Mouse (Mus musculus) CD4-positive, CD25-positive, alpha-beta regulatory T cell, adult 4 months (primary cell): ENCODE results near the gene Lrmda. TPM values are rescaled to one million over a fixed set of nuclear protein-coding genes. Genes with fewer than 3 reads are reported as not detected.

Experiments
- ATAC-seq: one replicate; pipeline ENCODE4 v1.8.0; 2017
- polyA plus RNA-seq, 2 experiments: library from polyadenylated mRNA; unstranded; fragments of 100-300 nt; shearing (Covaris generic); gene quantifications; one replicate each; pipeline ENCODE4 v1.2.1; 2017

Lrmda gene
- polyA plus RNA-seq = not detected

- no peak for ATAC-seq
Measured at GRCm38 (mm10) chr14:22019252-22019948, at the start of gene Lrmda. Gene Lrmda, plus strand, starts transcription at chr14:22019712.

GRCm38 (mm10) chr14:21981462-21981861, 38.0 kb upstream of the Lrmda start:
- ATAC-seq = no peak

DNA sequence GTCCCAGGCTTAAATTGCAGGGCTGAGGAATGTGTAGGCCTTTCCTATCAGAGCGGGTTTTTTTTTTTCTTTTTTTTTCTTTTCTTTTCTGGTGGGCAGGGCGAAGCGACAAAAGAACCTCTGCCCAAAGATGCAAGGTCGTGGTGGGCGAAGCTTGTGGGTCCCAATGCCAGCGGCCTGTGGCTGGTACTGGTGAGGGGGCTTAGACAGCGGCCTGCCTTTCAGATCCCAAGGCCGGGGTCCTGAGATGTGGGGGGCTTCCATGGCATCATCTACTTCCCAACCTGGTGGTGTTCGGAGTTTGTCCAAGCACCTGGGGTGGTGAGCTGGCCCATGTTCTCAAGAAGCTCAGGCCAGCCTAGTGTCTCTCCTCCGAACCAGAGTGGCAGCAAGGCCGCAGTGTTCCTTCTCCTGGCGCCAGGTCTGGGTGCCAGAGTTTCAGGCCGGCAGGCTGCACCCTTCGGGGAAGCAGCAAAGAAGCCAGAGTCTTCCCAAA, 37.4 kb upstream of the Lrmda start:
- no peak for ATAC-seq

DNA sequence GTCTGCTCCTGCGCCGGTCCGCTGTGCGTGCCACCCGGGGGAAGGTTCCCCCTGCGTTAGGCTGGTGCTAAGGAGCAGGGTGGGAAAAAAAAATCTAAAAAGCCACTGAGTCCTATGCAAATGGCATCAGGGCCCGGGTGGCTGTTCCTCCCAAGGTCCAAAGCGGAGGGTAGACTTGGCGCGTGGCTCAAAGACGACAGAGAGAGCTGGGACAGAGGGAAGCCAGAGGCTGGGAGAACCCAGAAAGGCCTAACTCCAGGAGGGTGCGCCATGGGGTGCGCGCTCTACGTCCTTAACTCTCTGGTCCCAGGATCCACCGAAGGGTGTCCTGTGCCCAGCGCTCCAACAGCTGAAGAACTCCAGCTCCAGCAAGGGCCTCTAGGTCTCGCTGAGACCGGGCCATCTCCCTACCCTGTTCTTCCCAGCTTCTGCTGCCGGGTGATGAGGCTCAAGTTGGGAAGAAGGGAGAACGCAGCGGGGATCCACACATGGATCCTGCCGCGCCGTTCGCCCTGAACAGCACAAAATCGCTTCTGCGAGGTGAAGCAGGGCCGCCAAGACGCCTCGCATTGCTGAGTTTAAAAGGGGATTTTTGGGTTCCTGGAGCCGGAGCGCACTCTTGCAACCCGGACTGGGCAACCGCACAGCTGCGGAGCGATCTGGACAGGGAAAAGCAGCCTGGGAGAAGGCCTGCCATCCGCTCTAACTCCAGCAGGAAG, 36.8 kb upstream of the Lrmda start:
- no peak for ATAC-seq

DNA sequence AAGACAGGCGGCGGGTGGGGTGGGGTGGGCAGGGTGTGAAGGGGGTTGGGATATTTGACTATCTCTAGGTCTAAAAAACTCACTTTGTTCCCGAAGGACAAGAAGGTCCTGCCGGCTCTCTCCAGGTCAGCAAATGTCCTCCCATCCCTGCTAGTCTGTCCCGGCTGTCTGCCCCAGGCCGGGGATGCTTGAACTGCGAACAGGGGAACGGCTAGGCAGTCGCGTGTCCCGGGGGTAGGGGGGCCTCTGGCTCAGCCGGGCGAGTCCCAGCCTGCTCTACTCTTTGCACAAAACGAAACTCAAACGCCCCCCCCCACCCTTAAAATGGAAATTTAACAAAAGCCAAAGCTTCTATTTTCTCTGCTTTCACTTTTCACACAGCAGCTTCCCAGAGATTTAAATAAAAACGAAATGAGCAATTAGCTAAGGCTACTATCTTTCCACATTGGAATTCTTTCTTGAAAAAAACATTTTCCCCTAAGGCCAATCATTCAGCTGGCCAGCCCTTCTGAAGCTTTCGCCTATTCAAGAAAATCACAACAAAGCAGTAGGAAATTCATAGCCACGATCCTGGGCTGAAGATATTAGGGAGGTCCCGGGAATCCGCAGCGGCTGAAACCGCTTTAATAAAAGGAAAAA, 36.1 kb upstream of the Lrmda start:
- no peak for ATAC-seq

DNA sequence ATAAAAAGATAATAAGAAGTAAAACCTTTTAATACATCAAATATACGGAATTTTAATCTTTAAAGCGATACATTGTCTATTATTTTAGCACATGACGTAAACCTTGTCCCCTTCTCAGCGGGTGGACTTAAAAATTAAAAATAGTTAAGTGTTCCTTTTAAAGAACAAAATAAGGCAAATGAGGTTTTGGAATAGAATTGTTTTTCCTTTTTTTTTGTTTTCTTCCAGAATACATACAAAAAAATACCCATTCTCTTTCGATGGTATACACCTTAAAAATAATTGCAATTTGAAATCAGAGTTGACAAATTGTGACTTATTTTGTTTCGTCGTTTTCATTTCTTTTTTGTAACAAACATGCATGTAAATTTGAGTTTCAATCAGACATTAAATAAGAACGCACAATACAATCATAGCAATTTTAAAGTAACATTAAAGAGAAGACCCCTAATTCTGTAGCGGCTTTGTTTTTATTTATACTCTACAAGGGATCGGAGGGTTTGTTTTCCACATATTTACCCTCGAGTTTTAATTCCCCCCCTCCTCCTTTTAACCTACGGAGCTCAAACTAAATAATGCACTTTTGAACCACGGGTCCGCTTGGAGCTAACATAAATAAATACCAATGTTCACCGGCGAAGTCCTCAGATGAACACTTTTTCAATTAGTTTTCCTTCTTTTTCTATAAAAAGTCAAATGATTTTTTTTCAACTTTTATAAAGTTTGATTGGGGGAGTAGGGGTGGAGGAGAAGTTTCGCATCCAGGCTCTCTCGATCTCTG, 35.4 kb upstream of the Lrmda start:
- no peak for ATAC-seq

DNA sequence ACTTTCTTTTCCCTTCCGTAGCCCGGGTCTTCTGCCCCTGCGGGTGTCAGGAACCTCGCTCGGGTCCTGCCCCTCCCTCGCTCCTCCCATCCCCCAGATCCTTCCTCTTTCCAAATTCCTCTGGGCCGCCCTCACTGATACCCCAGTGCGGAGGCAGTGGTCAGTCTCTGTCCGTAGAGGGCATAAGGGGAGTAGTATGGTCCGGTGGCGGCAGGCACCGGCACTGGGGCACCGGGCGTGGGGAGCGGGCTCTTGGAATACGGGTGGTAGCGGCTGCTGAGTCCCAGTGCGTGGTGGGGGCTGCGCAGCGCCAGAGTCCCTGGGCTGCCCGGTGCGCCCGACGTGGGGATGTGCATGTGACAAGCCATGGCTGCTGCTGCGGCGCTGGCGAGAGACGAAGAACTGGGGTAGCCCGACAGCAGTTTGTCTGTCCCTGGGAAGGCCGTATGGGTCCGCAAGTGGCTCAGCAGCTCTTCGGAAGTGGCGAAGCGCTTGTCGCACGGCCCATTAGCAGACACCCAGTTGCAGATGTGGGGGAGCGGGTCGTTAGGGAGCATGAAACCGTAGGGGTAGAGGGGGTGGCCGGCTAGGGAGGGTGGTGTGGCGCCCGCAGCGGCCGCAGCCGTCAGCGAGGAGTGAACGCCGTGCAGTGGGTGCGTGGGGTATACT, 34.6 kb upstream of the Lrmda start:
- no peak for ATAC-seq

DNA sequence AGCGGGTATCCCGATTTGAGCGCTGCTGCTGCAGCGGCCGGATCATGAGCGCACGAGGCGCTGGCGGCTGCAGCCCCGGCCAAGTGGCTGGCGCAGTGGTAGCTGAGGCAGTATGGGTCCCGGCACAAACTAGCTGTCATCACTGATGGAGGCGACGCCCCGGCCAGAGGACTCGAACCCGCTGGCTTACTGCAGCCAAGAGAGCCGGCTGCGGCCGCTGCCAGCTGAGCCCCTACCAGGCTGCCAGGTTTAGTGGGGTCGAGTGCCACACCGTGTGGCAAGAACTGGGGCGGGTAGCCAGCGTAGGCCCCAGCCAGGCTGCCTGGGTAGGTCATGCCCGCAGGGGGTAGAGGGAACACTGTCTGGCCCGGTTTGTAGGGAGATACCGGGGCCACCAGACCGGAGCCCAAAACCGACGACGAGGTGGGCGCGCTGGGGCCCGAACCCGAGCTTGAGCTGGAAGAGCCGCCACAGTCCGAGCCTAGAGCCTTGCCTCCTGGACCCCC, 34.0 kb upstream of the Lrmda start:
- ATAC-seq = no peak

- no peak for ATAC-seq
Measured at GRCm38 (mm10) chr14:21985981-21986732, 33.4 kb upstream of the Lrmda start.

GRCm38 (mm10) chr14:21986733-21987659, 32.5 kb upstream of the Lrmda start:
- no peak for ATAC-seq

DNA sequence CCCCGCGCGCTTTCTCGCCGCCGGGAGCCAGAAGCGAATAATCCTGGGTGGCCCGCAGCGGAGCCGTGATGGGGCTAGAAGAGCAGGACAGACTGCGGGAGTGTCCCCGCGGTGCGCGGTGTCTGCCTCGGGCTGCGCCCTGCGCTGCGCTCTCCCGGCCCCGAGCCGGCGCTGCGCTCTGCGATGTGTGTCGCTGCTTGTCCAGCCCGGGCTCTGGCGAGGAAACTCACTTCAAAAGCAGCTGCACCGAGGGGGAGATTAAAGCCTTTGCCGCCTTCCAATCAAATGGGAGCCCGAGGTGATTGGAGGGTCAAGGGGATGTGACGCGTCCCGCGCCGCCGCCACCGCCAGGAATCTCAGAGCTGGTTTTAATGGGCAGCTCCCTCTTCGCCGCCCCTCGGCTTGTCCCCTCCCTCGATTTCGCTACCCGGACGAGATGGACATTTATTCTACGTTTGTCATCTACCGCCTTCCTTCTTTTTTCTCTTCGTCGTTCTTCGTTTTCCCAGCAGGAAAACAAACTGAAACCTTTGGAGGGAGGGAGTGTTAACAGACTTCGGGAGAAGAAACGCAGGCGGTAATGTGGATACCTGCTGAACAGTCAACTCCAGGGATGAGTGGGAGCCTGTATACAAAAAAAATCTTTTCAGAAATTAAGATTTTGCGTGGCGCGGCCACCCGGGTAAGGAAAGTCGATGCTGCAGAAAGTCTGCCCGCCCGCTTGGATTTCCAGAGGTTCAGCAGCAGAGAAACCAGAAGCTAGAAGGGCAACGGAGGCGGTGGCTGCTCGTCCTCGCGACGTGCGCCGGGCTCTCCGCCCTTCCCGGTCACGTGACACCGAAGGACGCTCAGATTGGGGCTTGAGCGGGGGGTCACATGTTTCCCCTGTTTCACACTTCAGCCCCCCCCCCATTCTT, 31.6 kb upstream of the Lrmda start:
- no peak for ATAC-seq

GRCm38 (mm10) chr14:21988577-21989290, 30.8 kb upstream of the Lrmda start:
- no peak for ATAC-seq

GRCm38 (mm10) chr14:21989291-21989913, 30.1 kb upstream of the Lrmda start, which contains the start of gene Zfp503:
Gene Zfp503, minus strand, starts transcription at chr14:21989601.
- ATAC-seq = no peak

DNA sequence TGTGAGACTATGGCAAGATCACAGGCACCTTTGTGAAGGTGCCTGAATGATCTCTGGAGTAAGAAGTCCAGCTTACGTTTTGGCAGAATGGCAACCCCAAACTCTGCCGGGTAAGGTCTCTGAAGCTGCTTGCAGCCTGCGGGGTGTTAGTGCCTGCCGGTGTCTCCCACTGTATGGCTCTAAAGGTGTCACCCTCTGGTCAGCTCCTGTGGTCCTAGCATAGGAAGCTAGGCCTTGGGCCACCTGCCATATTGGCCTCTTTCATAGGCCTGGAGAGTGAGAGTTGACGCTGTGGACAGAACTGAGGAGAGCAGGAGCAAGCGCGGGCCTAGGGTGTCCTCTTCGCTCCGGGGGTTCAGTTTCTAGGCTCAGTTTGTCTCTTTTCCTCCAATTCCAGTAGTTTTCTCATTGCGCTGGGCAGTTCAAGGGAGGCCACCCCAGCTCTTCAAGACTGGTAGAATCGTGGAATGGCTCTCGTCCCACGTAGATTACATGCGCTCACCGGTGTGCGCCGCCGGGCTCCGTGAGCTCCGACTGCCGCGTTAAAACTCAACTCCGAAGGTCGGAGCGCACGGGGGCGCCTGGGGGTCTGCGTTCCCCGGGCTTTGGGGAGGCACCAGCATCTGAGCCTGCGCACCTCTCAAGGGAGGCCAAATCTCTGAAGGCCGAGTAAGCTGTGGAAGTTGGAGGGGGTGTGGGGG, 29.0 kb upstream of the Lrmda start:
- no peak for ATAC-seq

DNA sequence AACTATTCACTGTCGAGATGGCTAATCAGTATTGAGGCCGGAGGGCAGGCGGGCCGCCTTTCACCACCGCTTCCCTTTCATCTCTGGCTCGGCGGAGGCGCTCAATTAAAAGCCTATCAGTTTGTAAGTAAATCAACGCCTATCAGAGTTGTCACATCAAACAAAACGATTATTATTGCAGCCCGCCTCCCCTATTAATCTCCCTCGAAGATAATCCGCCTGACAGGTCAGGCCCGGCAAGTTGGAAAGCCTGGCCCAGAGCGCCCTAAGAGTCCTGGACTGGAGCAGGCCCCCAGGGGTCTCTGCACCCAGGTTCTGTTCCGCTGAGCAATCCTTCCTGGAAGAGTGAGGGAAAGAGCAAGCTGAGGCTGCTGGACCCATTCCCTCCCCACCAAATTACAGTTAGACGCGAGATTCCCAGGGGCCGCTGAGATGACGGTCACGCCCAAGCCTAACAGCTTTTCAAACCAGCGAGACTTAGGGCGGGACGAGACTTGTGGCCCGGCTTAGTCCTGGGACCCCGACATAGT, 28.2 kb upstream of the Lrmda start:
- ATAC-seq = no peak

- ATAC-seq = no peak
Measured at GRCm38 (mm10) chr14:21991856-21992255, 27.7 kb upstream of the Lrmda start.
